Mouse (Mus musculus): Measurements from ENCODE around the gene Gm15085. TPM values are rescaled to one million over a fixed set of nuclear protein-coding genes. Genes with fewer than 3 reads are reported as not detected.
"Not testable (repeated sequence)": the region's sequence is repeated elsewhere in the genome, so short reads cannot be mapped to it uniquely, and the experiment has no call there.

The Gm15085 gene
- not detected for total RNA-seq (2021)
- long read RNA-seq, experiment 1: 0 reads
- long read RNA-seq, experiment 2: 0 reads

DNA sequence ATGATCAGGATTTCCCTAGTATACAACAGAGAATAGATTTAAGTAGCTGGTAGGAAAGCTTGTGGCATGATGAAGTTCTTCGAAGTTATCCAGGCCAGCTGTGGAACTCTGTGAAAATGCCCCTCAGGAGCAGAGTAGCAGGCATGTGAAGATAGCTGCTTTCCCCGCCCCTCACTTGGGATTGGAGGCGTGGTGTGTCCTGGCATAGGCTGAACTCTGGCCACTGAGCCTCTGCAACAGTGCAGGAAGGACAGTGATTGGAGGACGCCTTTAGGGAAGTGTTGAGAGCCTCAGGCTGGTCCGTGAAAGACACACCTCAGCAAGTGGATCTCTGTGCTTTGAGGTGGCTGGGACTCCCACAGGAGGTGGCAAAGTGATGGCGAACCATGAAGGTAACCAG is at the start of gene Gm15085:
TSS of gene Gm15085 (plus strand) at position 301 of the 400 bp plus-strand sequence.
- H3K4me3 ChIP-seq; H3K27ac ChIP-seq; intact Hi-C loops (cut with DNase I); DNase-seq (ENCODE audit: extremely low spot score in 1 of 2, low spot score in 2 of 2): not testable (repeated sequence)

Other genes starting within 250 kb of the Gm15085 start
- gene Gm15093, start 175.2 kb upstream of the Gm15085 start, total RNA-seq (2021): not detected
- gene Gm10439, start 147.0 kb downstream of the Gm15085 start, total RNA-seq (2021): not detected